Mouse (Mus musculus) urinary bladder, postnatal 36 days (tissue): ENCODE data around the gene Adarb1.
"Not testable (repeated sequence)": the region's sequence is repeated elsewhere in the genome, so short reads cannot be mapped to it uniquely, and the experiment has no call there.

Experiments
- DNase-seq, 2 experiments: peaks; one replicate each; pipeline ENCODE4 v3.0.0; 2022; ENCODE audit warnings: low spot score in 2 of 2, mixed read lengths in 1 of 2

Adarb1 gene

GRCm38 (mm10) chr10:77315682-77316081 lies 102.4 kb downstream of the Adarb1 start:
- DNase-seq, result no peak

- DNase-seq, result no peak
Observed at GRCm38 (mm10) chr10:77314711-77315266, 103.3 kb downstream of the Adarb1 start.

- no peak for DNase-seq
Observed at GRCm38 (mm10) chr10:77308978-77309377, 109.1 kb downstream of the Adarb1 start.

- no peak for DNase-seq
Observed at GRCm38 (mm10) chr10:77305766-77306165, 112.3 kb downstream of the Adarb1 start.

- DNase-seq, result no peak
Observed at GRCm38 (mm10) chr10:77304840-77305533, 113.1 kb downstream of the Adarb1 start.

GRCm38 (mm10) chr10:77304362-77304761 lies 113.7 kb downstream of the Adarb1 start:
- no peak for DNase-seq

GRCm38 (mm10) chr10:77300934-77301297 lies 117.2 kb downstream of the Adarb1 start:
- DNase-seq, result no peak

GRCm38 (mm10) chr10:77300237-77300933 lies 117.7 kb downstream of the Adarb1 start:
- DNase-seq, result no peak

- DNase-seq, result no peak
Observed at GRCm38 (mm10) chr10:77299194-77299593, 118.9 kb downstream of the Adarb1 start.

- DNase-seq, result no peak
Observed at GRCm38 (mm10) chr10:77298621-77299020, 119.4 kb downstream of the Adarb1 start.

- DNase-seq, result no peak
Observed at GRCm38 (mm10) chr10:77294691-77295090, 123.4 kb downstream of the Adarb1 start.

GRCm38 (mm10) chr10:77290624-77291366 lies 127.3 kb downstream of the Adarb1 start:
- DNase-seq, result no peak

- no peak for DNase-seq
Observed at GRCm38 (mm10) chr10:77289559-77289958, 128.5 kb downstream of the Adarb1 start.

- DNase-seq, result no peak
Observed at GRCm38 (mm10) chr10:77288639-77289195, 129.4 kb downstream of the Adarb1 start.

- peak in 1 of 2 experiments; percentile 29 for DNase-seq
Observed at GRCm38 (mm10) chr10:77287626-77288025, 130.4 kb downstream of the Adarb1 start.

GRCm38 (mm10) chr10:77284832-77285231 lies 133.2 kb downstream of the Adarb1 start:
- DNase-seq, result no peak

- DNase-seq, result peak; percentile 61 to 64
Observed at GRCm38 (mm10) chr10:77282822-77283221, 135.2 kb downstream of the Adarb1 start.

GRCm38 (mm10) chr10:77282085-77282484 lies 136.0 kb downstream of the Adarb1 start:
- DNase-seq, result not testable (repeated sequence)

- no peak for DNase-seq
Observed at GRCm38 (mm10) chr10:77273798-77274197, 144.3 kb downstream of the Adarb1 start.

- no peak for DNase-seq
Observed at GRCm38 (mm10) chr10:77272980-77273730, 144.9 kb downstream of the Adarb1 start.

GRCm38 (mm10) chr10:77269129-77269528 lies 148.9 kb downstream of the Adarb1 start:
- DNase-seq, result no peak
